Mouse (Mus musculus): ENCODE measurements around the gene Dusp7.

Gene Dusp7

GRCm38 (mm10) chr9:106421033-106421864 lies 52.8 kb downstream of the Dusp7 start:
- no peak for DNase-seq (ENCODE audit: low spot score)

GRCm38 (mm10) chr9:106421865-106422160 lies 53.4 kb downstream of the Dusp7 start:
- DNase-seq (ENCODE audit: low spot score) = peak; percentile 72
